Mouse (Mus musculus): Measurements from ENCODE around the gene Paqr3. TPM values are rescaled to one million over a fixed set of nuclear protein-coding genes. Genes with fewer than 3 reads are reported as not detected.

Gene Paqr3
- total RNA-seq (2014; rRNA removed; ENCODE audit: low replicate concordance), result 2.2 and 2.5 TPM in 2 replicates
- polyA plus RNA-seq (2015; fragmentation: Nextera tagmentation; extraction: Ambion mirVana), result 0.52 and 0.59 TPM in 2 replicates

DNA sequence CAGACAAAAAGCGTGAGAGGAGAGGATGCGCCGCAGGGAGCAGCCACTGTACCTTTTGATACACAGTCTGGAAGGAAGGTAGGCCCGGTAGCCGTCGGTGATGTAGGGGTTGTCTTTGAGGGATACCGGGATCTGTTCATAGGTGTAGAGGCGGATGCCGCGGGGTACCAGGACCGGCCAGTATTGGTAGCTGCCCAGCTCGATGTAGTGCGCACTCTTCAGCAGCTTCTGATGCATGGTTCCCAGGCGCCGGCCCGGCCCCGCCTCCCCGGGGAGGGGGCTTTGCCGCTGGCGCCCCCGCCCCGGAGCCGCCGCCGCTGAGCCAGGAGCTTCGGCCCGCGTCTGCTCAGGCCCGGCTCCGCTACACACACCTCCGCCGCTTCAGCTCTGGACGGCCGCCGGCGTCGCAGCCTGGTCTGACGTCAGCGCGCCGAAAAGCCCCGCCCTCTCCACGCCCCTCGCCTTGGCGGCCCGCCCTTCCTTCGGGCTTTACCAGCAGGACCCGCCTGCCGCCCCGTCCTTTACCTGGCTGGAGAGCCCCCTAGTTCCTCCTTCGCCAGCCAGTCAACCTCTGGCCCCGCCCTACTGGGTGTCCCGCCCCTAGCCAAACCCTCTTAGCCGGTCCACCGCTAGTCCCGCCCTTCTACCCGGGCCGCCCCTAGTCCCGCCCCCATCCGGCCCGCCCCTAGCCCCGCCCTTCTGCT is at the start of gene Paqr3:
TSS of gene Paqr3 (minus strand) at position 390 of the 704 bp plus-strand sequence.
- under 1% methylated on average over 58 of the region's 62 CpGs for WGBS
- Histone ChIP-seq H3K9me3 (replicated peaks; ENCODE audit: control insufficient read depth, low read length) (no peaks in the 10 kb centered on the region), H3K9ac (replicated peaks; ENCODE audit: low read depth, low read length) (peak within 1 kb of the TSS; percentile 61), H3K27me3 (ENCODE audit: control insufficient read depth, insufficient read depth, low read length) (no peaks in the 10 kb centered on the region), H3K27ac (ENCODE audit: low read depth) (peak within 1 kb of the TSS; percentile 48; the same call in 1 of the 2 replicates), H3K4me3 (ENCODE audit: low read depth, low read length) (peak within 1 kb of the TSS; percentile 89), H3K4me2 (ENCODE audit: low read depth, low read length) (peak within 1 kb of the TSS; percentile 93), H3K4me1 (ENCODE audit: control insufficient read depth, insufficient read depth) (0 out of 2 replicates have a peak, but pooled peaks cover 5% of the 10 kb centered on the region), H3K36me3 (replicated peaks; ENCODE audit: control insufficient read depth, insufficient read depth, low read length) (no peaks in the 10 kb centered on the region)
- TF ChIP-seq EP300 (IDR thresholded peaks at IDR 0.05; ENCODE audit: low read depth) (no peak), CTCF (IDR thresholded peaks at IDR 0.05; ENCODE audit: low read depth) (0 out of 2 replicates have a peak, but pooled peaks have one; percentile 3)
- DNase-seq (ENCODE audit: low spot score) (peak; percentile 89), ATAC-seq (ENCODE audit: insufficient read depth, low read depth) (peak; percentile 97)

GRCm38 (mm10) chr5:97154688-97155087 is 43.3 kb upstream of the Paqr3 start:
- Histone ChIP-seq H3K9ac (replicated peaks; ENCODE audit: low read depth, low read length) (no peak overlapping the region), H3K27ac (ENCODE audit: low read depth) (no peak overlapping the region), H3K27me3 (ENCODE audit: control insufficient read depth, insufficient read depth, low read length) (no peaks in the 10 kb centered on the region), H3K9me3 (replicated peaks; ENCODE audit: control insufficient read depth, low read length) (no peaks in the 10 kb centered on the region), H3K36me3 (replicated peaks; ENCODE audit: control insufficient read depth, insufficient read depth, low read length) (no peaks in the 10 kb centered on the region), H3K4me1 (ENCODE audit: control insufficient read depth, insufficient read depth) (no peaks in the 10 kb centered on the region), H3K4me3 (ENCODE audit: low read depth, low read length) (no peak overlapping the region), H3K4me2 (ENCODE audit: low read depth, low read length) (no peak overlapping the region)
- TF ChIP-seq CTCF (IDR thresholded peaks at IDR 0.05; ENCODE audit: low read depth) (no peak), EP300 (IDR thresholded peaks at IDR 0.05; ENCODE audit: low read depth) (no peak)
- WGBS, result 19% methylated on average over 1 of the region's 1 CpGs
- ATAC-seq (ENCODE audit: insufficient read depth, low read depth) (no peak), DNase-seq (ENCODE audit: low spot score) (no peak)

DNA sequence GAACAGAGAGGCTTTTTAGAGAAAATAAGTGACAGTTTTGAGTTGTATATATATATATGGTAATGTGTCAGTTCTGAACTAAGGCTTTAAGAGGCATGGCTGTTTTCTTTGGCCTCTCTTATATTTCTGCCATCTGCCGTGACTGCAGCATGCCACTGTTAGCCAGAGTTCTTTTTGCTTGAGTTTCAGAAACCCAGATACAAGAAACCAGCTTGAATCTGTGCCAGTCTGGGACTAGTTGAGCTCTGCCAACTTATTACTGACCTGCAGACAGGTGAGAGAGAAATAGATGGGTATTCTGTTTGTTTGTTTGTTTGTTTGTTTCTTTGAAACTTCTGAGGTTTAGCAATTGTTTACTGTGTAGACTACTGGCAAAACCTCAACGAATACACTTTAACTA is 23.9 kb upstream of the Paqr3 start:
- WGBS, result 79% methylated on average over 2 of the region's 2 CpGs
- Histone ChIP-seq H3K9me3 (replicated peaks; ENCODE audit: control insufficient read depth, low read length) (no peaks in the 10 kb centered on the region), H3K4me1 (ENCODE audit: control insufficient read depth, insufficient read depth) (no peaks in the 10 kb centered on the region), H3K36me3 (replicated peaks; ENCODE audit: control insufficient read depth, insufficient read depth, low read length) (no peaks in the 10 kb centered on the region), H3K9ac (replicated peaks; ENCODE audit: low read depth, low read length) (no peak overlapping the region), H3K4me2 (ENCODE audit: low read depth, low read length) (no peak overlapping the region), H3K27ac (ENCODE audit: low read depth) (no peak overlapping the region), H3K4me3 (ENCODE audit: low read depth, low read length) (no peak overlapping the region), H3K27me3 (ENCODE audit: control insufficient read depth, insufficient read depth, low read length) (no peaks in the 10 kb centered on the region)
- ATAC-seq (ENCODE audit: insufficient read depth, low read depth) (no peak), DNase-seq (ENCODE audit: low spot score) (no peak)
- TF ChIP-seq CTCF (IDR thresholded peaks at IDR 0.05; ENCODE audit: low read depth) (no peak), EP300 (IDR thresholded peaks at IDR 0.05; ENCODE audit: low read depth) (no peak)

DNA sequence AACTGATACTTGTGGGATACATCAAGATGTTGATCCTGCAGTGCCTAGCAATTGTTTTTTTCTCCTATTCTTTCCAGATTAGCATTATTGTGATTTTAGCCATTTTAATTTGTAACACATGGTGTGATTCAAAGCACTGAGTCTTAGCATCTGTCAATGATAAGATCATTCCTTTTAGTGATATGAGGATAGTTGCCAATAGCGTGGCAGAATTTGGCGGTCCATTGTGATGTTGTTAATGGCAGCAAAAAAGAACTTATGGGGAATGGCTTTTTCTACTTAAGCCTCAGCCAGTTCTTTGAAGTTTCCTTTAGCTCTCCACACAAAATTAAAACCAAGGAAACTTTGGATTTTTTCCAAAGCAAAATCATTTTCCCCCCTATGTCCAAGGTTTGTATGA is 18.2 kb upstream of the Paqr3 start:
- Histone ChIP-seq H3K4me1 (ENCODE audit: control insufficient read depth, insufficient read depth) (no peaks in the 10 kb centered on the region), H3K9me3 (replicated peaks; ENCODE audit: control insufficient read depth, low read length) (no peaks in the 10 kb centered on the region), H3K9ac (replicated peaks; ENCODE audit: low read depth, low read length) (no peak overlapping the region), H3K27ac (ENCODE audit: low read depth) (no peak overlapping the region), H3K27me3 (ENCODE audit: control insufficient read depth, insufficient read depth, low read length) (no peaks in the 10 kb centered on the region), H3K4me3 (ENCODE audit: low read depth, low read length) (no peak overlapping the region), H3K36me3 (replicated peaks; ENCODE audit: control insufficient read depth, insufficient read depth, low read length) (no peaks in the 10 kb centered on the region), H3K4me2 (ENCODE audit: low read depth, low read length) (no peak overlapping the region)
- ATAC-seq (ENCODE audit: insufficient read depth, low read depth) (no peak), DNase-seq (ENCODE audit: low spot score) (no peak)
- 84% methylated on average over 2 of the region's 2 CpGs for WGBS
- TF ChIP-seq CTCF (IDR thresholded peaks at IDR 0.05; ENCODE audit: low read depth), result no peak
- no peak for TF ChIP-seq EP300 (IDR thresholded peaks at IDR 0.05; ENCODE audit: low read depth)

DNA sequence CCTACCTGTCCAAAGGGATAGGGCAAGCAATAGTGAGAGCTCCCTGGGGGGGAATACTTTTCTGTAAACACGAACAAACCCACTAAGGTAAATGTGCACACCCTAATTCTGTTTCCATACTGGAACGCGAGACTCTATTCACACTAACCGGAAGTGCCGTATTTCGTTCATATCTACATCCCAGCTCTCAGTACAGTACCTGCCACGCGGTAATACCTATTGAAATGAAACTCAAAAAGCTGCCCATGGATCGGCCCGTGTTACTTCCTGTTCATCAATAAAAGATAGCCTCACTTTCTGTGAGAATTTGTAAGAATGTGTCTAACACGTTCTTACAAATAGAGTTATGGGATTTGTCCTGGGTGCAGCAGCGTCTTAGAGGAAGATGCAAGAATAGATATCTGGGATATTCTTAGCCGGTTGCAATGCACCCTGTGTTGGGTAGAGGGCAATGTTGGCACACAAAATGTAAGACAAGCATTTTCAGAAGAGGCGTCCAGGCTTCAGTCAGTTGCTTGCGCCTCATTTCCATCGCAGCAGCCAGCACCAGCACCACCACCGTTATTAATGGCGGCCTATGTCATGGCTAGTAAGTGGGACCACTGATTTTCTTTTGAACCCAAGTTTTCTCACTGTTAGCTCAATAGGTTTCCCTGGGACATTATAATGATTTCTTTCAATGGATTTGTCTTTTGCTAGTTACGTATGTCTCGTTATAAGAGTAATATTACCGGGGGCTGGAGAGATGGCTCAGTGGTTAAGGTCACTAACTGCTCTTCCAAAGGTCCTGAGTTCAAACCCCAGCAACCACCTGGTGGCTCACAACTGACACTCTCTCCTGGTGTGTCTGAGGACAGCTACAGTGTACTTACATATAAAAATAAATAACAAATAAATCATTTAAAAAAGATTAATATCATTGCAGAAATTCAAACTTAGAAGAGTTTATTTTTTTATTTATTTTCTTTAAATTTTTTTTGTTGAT is 17.1 kb upstream of the Paqr3 start:
- no peaks in the 10 kb centered on the region for H3K4me1 ChIP-seq (ENCODE audit: control insufficient read depth, insufficient read depth)
- TF ChIP-seq CTCF (IDR thresholded peaks at IDR 0.05; ENCODE audit: low read depth) (peak; percentile 84), EP300 (IDR thresholded peaks at IDR 0.05; ENCODE audit: low read depth) (no peak)
- no peak overlapping the region for H3K27ac ChIP-seq (ENCODE audit: low read depth)
- no peaks in the 10 kb centered on the region for H3K36me3 ChIP-seq (replicated peaks; ENCODE audit: control insufficient read depth, insufficient read depth, low read length)
- no peaks in the 10 kb centered on the region for H3K27me3 ChIP-seq (ENCODE audit: control insufficient read depth, insufficient read depth, low read length)
- ATAC-seq (ENCODE audit: insufficient read depth, low read depth), result peak; percentile 41; the same call in 1 of the 2 replicates
- no peak overlapping the region for H3K9ac ChIP-seq (replicated peaks; ENCODE audit: low read depth, low read length)
- H3K4me3 ChIP-seq (ENCODE audit: low read depth, low read length), result no peak overlapping the region
- H3K9me3 ChIP-seq (replicated peaks; ENCODE audit: control insufficient read depth, low read length), result no peaks in the 10 kb centered on the region
- peak; percentile 75 for DNase-seq (ENCODE audit: low spot score)
- 44% methylated on average over 21 of the region's 21 CpGs for WGBS
- no peak overlapping the region for H3K4me2 ChIP-seq (ENCODE audit: low read depth, low read length)

All from heart, postnatal 0 days (tissue).